Mouse (Mus musculus) olfactory bulb, adult 2 months (tissue): ENCODE data around the gene Vps35l. TPM values are rescaled to one million over a fixed set of nuclear protein-coding genes. Genes with fewer than 3 reads are reported as not detected.

Experiments used
- H3K27ac ChIP-seq: fragments of 200-500 bp; 2 replicates; pipeline ENCODE4 v1.5.1; 2012; ENCODE audit warnings: low read depth, low read length; ENCODE audit not compliant: insufficient read depth
- H3K4me1 ChIP-seq: fragments of 200-500 bp; 2 replicates; pipeline ENCODE4 v1.6.1; 2012; ENCODE audit warnings: low read length; ENCODE audit not compliant: control insufficient read depth, insufficient read depth
- H3K4me3 ChIP-seq: fragments of 200-500 bp; 2 replicates; pipeline ENCODE4 v1.5.1; 2012; ENCODE audit warnings: mild to moderate bottlenecking, low read depth, low read length, moderate library complexity; ENCODE audit not compliant: insufficient read depth
- CTCF ChIP-seq: fragments of 200-500 bp; IDR thresholded peaks from 2 replicates; pipeline ENCODE4 v1.5.1; 2012; ENCODE audit warnings: low read depth, mild to moderate bottlenecking, low read length, moderate library complexity; ENCODE audit not compliant: insufficient read depth
- POLR2A ChIP-seq: fragments of 200-500 bp; IDR thresholded peaks from 2 replicates; pipeline ENCODE4 v1.6.1; 2012; ENCODE audit warnings: mild to moderate bottlenecking, low read depth, low read length, moderate library complexity; ENCODE audit not compliant: insufficient read depth
- WGBS: fragments of 180-500 bp; shearing (Covaris S2); methylation state at CpG from one replicate; pipeline ENCODE4 v1.1.7; 2018; 5-methylcytosine and 5-hydroxymethylcytosine counted together
- polyA plus RNA-seq: library from polyadenylated mRNA; stranded (reverse); fragments of >200 nt; gene quantifications from 2 replicates; pipeline ENCODE4 v1.2.4, GENCODE M21; 2012; ENCODE audit warnings: low replicate concordance; ENCODE audit not compliant: missing spikeins, insufficient read depth, insufficient read length

Vps35l gene
- polyA plus RNA-seq, 1 experiment: not detected

DNA sequence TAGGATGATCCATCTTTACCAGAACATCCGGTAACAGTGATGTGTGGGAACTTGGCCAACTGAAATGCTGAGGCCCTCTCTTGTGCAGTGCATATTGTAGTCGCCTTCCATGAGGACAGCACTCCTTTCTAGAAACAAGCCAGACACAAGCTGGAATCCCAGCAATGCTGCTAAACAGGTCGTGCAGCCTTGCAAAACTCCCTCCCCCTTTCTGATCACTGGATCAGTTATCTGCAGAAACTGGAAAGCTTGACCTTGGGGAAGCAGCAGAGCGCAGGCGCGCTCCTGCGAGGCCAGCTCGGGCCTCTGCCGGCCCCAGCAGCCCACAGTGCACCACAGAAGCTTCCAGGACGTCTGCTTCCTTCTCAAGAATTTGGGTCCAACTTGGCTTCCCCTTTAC lies 108.8 kb downstream of the Vps35l start:
- Histone ChIP-seq H3K4me1 (peaks cover 31% of the 10 kb centered on the region), H3K4me3 (no peak overlapping the region), H3K27ac (no peak overlapping the region)
- WGBS: 91% methylated on average over 10 of the region's 10 CpGs
- TF ChIP-seq CTCF (no peak), POLR2A (no peak)

GRCm38 (mm10) chr7:118849543-118850250 lies 109.7 kb downstream of the Vps35l start:
- Histone ChIP-seq H3K27ac (no peak overlapping the region), H3K4me1 (peaks cover 33% of the 10 kb centered on the region), H3K4me3 (no peak overlapping the region)
- 82% methylated on average over 5 of the region's 5 CpGs for WGBS
- TF ChIP-seq CTCF: no peak
- no peak for TF ChIP-seq POLR2A

DNA sequence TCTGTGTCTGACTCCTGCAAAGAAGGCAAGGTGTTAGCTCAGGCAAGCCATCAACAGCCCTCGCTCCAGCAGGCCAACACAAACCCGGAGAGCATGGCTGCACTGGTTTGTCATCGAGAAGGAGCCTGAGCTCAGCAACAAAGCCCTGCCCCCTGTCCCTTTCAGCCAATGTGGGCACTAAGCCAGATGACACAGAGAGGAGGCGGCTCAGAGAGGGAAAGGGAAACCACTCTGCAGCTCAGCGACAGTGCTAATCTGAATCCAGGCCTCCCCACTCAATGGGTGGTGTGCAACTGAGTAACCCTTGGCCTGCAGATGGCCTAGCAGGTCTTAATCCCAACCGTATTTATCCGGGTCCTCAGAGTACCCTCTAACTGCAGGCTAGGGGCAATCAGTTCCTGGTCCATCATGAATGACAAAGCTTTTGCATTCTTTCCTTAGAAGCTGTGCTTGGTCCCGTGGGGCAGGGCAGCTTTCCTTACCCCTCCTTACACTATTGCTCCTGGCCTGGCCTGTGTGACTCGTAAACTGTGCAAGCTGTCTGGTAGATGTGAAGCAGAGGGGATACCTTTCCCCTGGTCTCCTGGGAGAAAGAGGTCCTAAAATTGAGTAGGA lies 110.8 kb downstream of the Vps35l start:
- H3K4me1 ChIP-seq: peaks cover 33% of the 10 kb centered on the region
- 29% methylated on average over 9 of the region's 9 CpGs for WGBS
- TF ChIP-seq POLR2A (no peak), CTCF (no peak)
- no peak overlapping the region for H3K4me3 ChIP-seq
- no peak overlapping the region for H3K27ac ChIP-seq

- TF ChIP-seq CTCF: no peak
- no peak for TF ChIP-seq POLR2A
- no peak overlapping the region for H3K4me3 ChIP-seq
- 65% methylated on average over 7 of the region's 7 CpGs for WGBS
- H3K27ac ChIP-seq: no peak overlapping the region
- peaks cover 33% of the 10 kb centered on the region for H3K4me1 ChIP-seq
Measured at GRCm38 (mm10) chr7:118851571-118851970, 111.5 kb downstream of the Vps35l start.

- WGBS: 66% methylated on average over 4 of the region's 4 CpGs
- H3K27ac ChIP-seq: no peak overlapping the region
- H3K4me1 ChIP-seq: peaks cover 33% of the 10 kb centered on the region
- no peak for TF ChIP-seq POLR2A
- no peak for TF ChIP-seq CTCF
- H3K4me3 ChIP-seq: no peak overlapping the region
Measured at GRCm38 (mm10) chr7:118852611-118853010, 112.6 kb downstream of the Vps35l start.

DNA sequence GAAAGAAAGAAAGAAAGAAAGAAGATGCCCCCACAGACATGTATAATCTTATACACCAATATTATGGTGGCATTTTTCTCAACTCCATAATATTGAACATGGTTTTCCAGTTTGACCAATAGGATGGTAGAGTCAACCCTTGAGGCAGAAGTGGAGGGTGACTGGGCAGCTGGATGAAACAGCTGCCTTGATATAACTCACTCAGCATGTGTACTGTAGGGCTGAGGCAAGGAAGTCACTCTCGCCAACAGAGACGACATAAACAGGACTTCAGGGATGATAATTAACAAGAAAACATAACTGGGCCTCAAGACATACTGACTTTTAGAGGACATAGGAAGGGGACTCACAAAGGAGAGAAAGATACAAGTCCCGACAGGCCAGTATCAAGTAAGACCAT lies 114.6 kb downstream of the Vps35l start:
- 4% methylated on average over 3 of the region's 3 CpGs for WGBS
- peak overlapping the region; percentile 50 for H3K4me3 ChIP-seq
- TF ChIP-seq CTCF (no peak), POLR2A (no peak)
- H3K4me1 ChIP-seq: peaks cover 30% of the 10 kb centered on the region
- no peak overlapping the region for H3K27ac ChIP-seq

DNA sequence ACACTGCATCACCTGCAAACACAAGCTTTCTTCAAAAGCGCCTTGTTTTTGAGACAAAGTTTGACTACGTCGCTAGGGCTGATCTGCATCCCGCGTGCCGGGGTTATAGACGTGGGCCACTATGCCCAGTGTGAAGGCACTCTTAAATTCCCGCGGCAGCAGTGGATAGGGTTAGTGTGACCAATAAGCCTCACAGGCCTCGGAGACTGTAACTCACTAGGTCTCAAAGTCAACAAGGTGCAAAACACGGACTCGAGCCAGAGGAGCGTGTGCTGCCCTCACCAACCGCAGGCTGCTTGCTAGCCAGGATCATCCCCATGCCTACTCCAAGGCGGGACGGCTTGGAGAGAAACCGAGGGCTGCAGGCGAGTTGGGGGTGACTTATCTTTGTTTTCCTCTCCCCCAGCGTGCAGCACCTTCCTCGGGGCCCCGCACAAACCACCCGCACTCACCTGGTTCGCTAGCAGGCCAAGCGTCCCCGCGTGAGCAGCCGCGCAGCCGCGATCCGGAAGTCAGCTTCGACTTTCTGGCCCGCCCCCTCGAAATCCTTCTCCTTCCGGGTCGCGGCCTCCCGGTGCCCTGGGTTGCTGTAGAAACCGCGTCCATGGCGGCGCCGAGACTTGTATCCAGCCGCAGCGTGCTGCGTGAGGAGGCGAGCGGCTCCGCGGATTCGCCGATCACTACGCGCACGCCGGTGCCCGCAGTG lies 115.3 kb downstream of the Vps35l start, which contains the start of gene Iqck:
TSS of gene Iqck (plus strand) at position 582 of the 706 bp plus-strand sequence.
- Histone ChIP-seq H3K4me3 (peak within 1 kb of the TSS; percentile 50), H3K4me1 (peaks cover 24% of the 10 kb centered on the region), H3K27ac (peak within 1 kb of the TSS; percentile 4)
- WGBS: under 1% methylated on average over 57 of the region's 57 CpGs
- 0 out of 2 replicates have a peak, but pooled peaks have one; percentile 4 for TF ChIP-seq CTCF
- TF ChIP-seq POLR2A: 0 out of 2 replicates have a peak, but pooled peaks have one; percentile 29

DNA sequence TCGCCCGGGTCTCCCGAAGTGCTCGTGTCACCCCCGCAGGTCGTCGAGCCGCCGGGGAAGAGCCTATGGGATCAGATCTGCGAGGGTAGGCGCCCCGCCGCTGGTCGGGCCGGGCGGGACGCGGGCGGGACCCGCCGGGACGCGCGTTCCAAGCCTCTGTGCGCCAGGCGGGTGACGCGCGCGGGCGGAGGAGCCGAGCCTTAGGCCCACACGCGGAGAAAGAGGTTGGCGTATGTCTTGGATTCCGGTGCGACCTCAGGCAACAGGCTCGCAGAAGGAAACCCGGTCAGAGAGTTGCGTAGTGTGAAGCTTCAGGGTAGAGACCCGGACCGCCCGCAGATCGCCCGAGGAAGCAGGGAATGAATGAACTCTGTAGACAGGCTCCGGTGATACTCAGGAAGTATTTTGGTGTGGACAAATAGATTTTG lies 115.9 kb downstream of the Vps35l start, which contains the start of gene Knop1:
TSS of gene Knop1 (minus strand) at position 378 of the 428 bp plus-strand sequence.
- WGBS: under 1% methylated on average over 46 of the region's 46 CpGs
- Histone ChIP-seq H3K4me3 (peak within 1 kb of the TSS; percentile 50), H3K27ac (peak within 1 kb of the TSS; percentile 4), H3K4me1 (peaks cover 18% of the 10 kb centered on the region)
- TF ChIP-seq POLR2A (no peak), CTCF (no peak)
